Mouse (Mus musculus): ENCODE measurements at regions not wholly inside any gene's neighbourhood (a gene's known extent, or its start where the extent isn't known, plus 50 kb on each side); places are given as distances from the start of the nearest gene placed in this dataset.

GRCm38 (mm10) chr3:21908828-21909227, 167.6 kb upstream of the Tbl1xr1 start:
- H3K9me3 ChIP-seq (replicated peaks; ENCODE audit: low read length) = no peaks in the 10 kb centered on the region
- in situ Hi-C loops (cut with MboI; ENCODE audit: low pct_ligation_motif_present, low pct_unique_long_range_greater_than_20kb, low sequenced_read_pairs) (no loop called here), dilution Hi-C loops (cut with MboI; ENCODE audit: extremely low pct_ligation_motif_present, extremely low pct_unique_long_range_greater_than_20kb, low sequenced_read_pairs) (no loop called here)
- no peak overlapping the region for H3K9ac ChIP-seq (ENCODE audit: insufficient read depth, low read depth)
- no peak overlapping the region for H3K27ac ChIP-seq (ENCODE audit: insufficient read depth, low read depth)
- no peaks in the 10 kb centered on the region for H3K79me2 ChIP-seq (replicated peaks; ENCODE audit: control insufficient read depth, extremely low read depth, insufficient read depth, poor library complexity, severe bottlenecking)
- no peak for DNase-seq (ENCODE audit: extremely low read depth)
- no peak overlapping the region for H3K4me3 ChIP-seq (replicated peaks in 1 of 3; ENCODE audit: low read depth in 2 of 3, low read length in 2 of 3, poor library complexity in 1 of 3)
- no peak overlapping the region for H3K4me2 ChIP-seq (ENCODE audit: insufficient read depth, low read depth, poor library complexity, severe bottlenecking)
- TF ChIP-seq ZKSCAN1 (IDR thresholded peaks at IDR 0.05; ENCODE audit: borderline replicate concordance, low read depth, low read length) = no peak
- TF ChIP-seq MAX (IDR thresholded peaks at IDR 0.05; ENCODE audit: low read length) = no peak
- no peak for TF ChIP-seq USF1 (IDR thresholded peaks at IDR 0.05; ENCODE audit: low read depth, low read length)
- no peaks in the 10 kb centered on the region for H3K36me3 ChIP-seq (replicated peaks in 1 of 2; ENCODE audit: control insufficient read depth in 1 of 2, insufficient read depth in 1 of 2, low read length in 1 of 2)
- H3K27me3 ChIP-seq (replicated peaks) = no peaks in the 10 kb centered on the region
- peaks cover 4 to 26% of the 10 kb centered on the region in 2 experiments; a peak in 3 of 4 replicates for H3K4me1 ChIP-seq (ENCODE audit: control insufficient read depth in 1 of 2, insufficient read depth in 2 of 2)

- Histone ChIP-seq H3K4me2 (ENCODE audit: insufficient read depth, low read depth, poor library complexity, severe bottlenecking) (no peak overlapping the region), H3K4me3 (replicated peaks in 1 of 3; ENCODE audit: low read depth in 2 of 3, low read length in 2 of 3, poor library complexity in 1 of 3) (no peak overlapping the region), H3K9ac (ENCODE audit: insufficient read depth, low read depth) (no peak overlapping the region), H3K79me2 (replicated peaks; ENCODE audit: control insufficient read depth, extremely low read depth, insufficient read depth, poor library complexity, severe bottlenecking) (no peaks in the 10 kb centered on the region), H3K27ac (ENCODE audit: insufficient read depth, low read depth) (no peak overlapping the region), H3K36me3 (replicated peaks in 1 of 2; ENCODE audit: control insufficient read depth in 1 of 2, insufficient read depth in 1 of 2, low read length in 1 of 2) (no peaks in the 10 kb centered on the region), H3K9me3 (replicated peaks; ENCODE audit: low read length) (no peaks in the 10 kb centered on the region), H3K4me1 (ENCODE audit: control insufficient read depth in 1 of 2, insufficient read depth in 2 of 2) (peaks cover 0 to 28% of the 10 kb centered on the region in 2 experiments; a peak in 2 of 4 replicates), H3K27me3 (replicated peaks) (no peaks in the 10 kb centered on the region)
- dilution Hi-C loops (cut with MboI; ENCODE audit: extremely low pct_ligation_motif_present, extremely low pct_unique_long_range_greater_than_20kb, low sequenced_read_pairs) = no loop called here
- no peak for TF ChIP-seq MAFK (IDR thresholded peaks at IDR 0.05; ENCODE audit: insufficient replicate concordance, low read length)
- no peak for TF ChIP-seq EP300 (IDR thresholded peaks at IDR 0.05; ENCODE audit: low read length)
- no peak for TF ChIP-seq ZC3H11A (IDR thresholded peaks at IDR 0.05; ENCODE audit: low read depth, low read length)
- no peak for TF ChIP-seq NELFE (IDR thresholded peaks at IDR 0.05; ENCODE audit: low read depth, low read length)
- no peak for DNase-seq (ENCODE audit: extremely low read depth)
- in situ Hi-C loops (cut with MboI; ENCODE audit: low pct_ligation_motif_present, low pct_unique_long_range_greater_than_20kb, low sequenced_read_pairs) = no loop called here
Measured at GRCm38 (mm10) chr3:21910080-21910479, 166.4 kb upstream of the Tbl1xr1 start.

GRCm38 (mm10) chr3:21911071-21911470, 165.4 kb upstream of the Tbl1xr1 start:
- TF ChIP-seq ETS1 (conservative IDR thresholded peaks at IDR 0.05; ENCODE audit: low read depth, low read length) = no peak
- no peak for TF ChIP-seq GABPA (IDR thresholded peaks at IDR 0.05; ENCODE audit: insufficient replicate concordance, low read depth, low read length)
- no peak for TF ChIP-seq MEF2A (IDR thresholded peaks at IDR 0.05; ENCODE audit: borderline replicate concordance, low read depth, low read length)
- TF ChIP-seq ELF1 (IDR thresholded peaks at IDR 0.05; ENCODE audit: low read depth, low read length) = no peak
- TF ChIP-seq MAZ (IDR thresholded peaks at IDR 0.05; ENCODE audit: low read depth, low read length) = no peak
- TF ChIP-seq TBP (conservative IDR thresholded peaks at IDR 0.05; ENCODE audit: low read depth, low read length) = no peak
- no peak for TF ChIP-seq RAD21 (IDR thresholded peaks at IDR 0.05; ENCODE audit: low read depth, low read length)
- no peak for TF ChIP-seq MAFK (IDR thresholded peaks at IDR 0.05; ENCODE audit: insufficient replicate concordance, low read length)
- no peak for TF ChIP-seq CHD2 (IDR thresholded peaks at IDR 0.05; ENCODE audit: low read length)
- dilution Hi-C loops (cut with MboI; ENCODE audit: extremely low pct_ligation_motif_present, extremely low pct_unique_long_range_greater_than_20kb, low sequenced_read_pairs) (no loop called here), in situ Hi-C loops (cut with MboI; ENCODE audit: low pct_ligation_motif_present, low pct_unique_long_range_greater_than_20kb, low sequenced_read_pairs) (no loop called here)
- Histone ChIP-seq H3K4me1 (ENCODE audit: control insufficient read depth in 1 of 2, insufficient read depth in 2 of 2) (peaks cover 0 to 26% of the 10 kb centered on the region in 2 experiments; a peak in 1 of 4 replicates), H3K79me2 (replicated peaks; ENCODE audit: control insufficient read depth, extremely low read depth, insufficient read depth, poor library complexity, severe bottlenecking) (no peaks in the 10 kb centered on the region), H3K9me3 (replicated peaks; ENCODE audit: low read length) (peaks cover 4% of the 10 kb centered on the region), H3K9ac (ENCODE audit: insufficient read depth, low read depth) (no peak overlapping the region), H3K4me3 (replicated peaks in 1 of 3; ENCODE audit: low read depth in 2 of 3, low read length in 2 of 3, poor library complexity in 1 of 3) (no peak overlapping the region), H3K36me3 (replicated peaks in 1 of 2; ENCODE audit: control insufficient read depth in 1 of 2, insufficient read depth in 1 of 2, low read length in 1 of 2) (no peaks in the 10 kb centered on the region), H3K27ac (ENCODE audit: insufficient read depth, low read depth) (no peak overlapping the region), H3K27me3 (replicated peaks) (no peaks in the 10 kb centered on the region), H3K4me2 (ENCODE audit: insufficient read depth, low read depth, poor library complexity, severe bottlenecking) (no peak overlapping the region)
- DNase-seq (ENCODE audit: extremely low read depth) = no peak

All from CH12.LX (cell line).